Mouse (Mus musculus) heart, embryonic 14.5 days (tissue): ENCODE results near the gene Naaladl2. TPM values are rescaled to one million over a fixed set of nuclear protein-coding genes. Genes with fewer than 3 reads are reported as not detected.

ENCODE experiments used
- ATAC-seq: fragments of 200-750 bp; cut with Nextera tagmentation; 2 replicates; pipeline ENCODE4 v1.8.0; 2017; ENCODE audit warnings: low read depth, moderate TSS enrichment; ENCODE audit not compliant: insufficient number of reproducible peaks, insufficient read depth, low FRiP score
- H3K27ac ChIP-seq, 2 experiments: fragments of 200-500 bp in 1 of 2; fragments of 300-500 bp in 1 of 2; sonication (generic) in 1 of 2; replicated peaks in 1 of 2; 2 replicates each; pipeline ENCODE4 v1.5.1; 2012 to 2014; ENCODE audit warnings: low read depth in 2 of 2, low read length in 2 of 2, control low read depth in 1 of 2, mild to moderate bottlenecking in 1 of 2, mixed read lengths in 1 of 2; ENCODE audit not compliant: control insufficient read depth in 1 of 2, insufficient read depth in 1 of 2
- H3K27me3 ChIP-seq: fragments of 300-500 bp; sonication (generic); 2 replicates; pipeline ENCODE4 v1.6.1; 2014; ENCODE audit warnings: mild to moderate bottlenecking, low read length, control low read depth; ENCODE audit not compliant: control insufficient read depth, insufficient read depth
- H3K36me3 ChIP-seq: fragments of 300-500 bp; sonication (generic); 2 replicates; pipeline ENCODE4 v1.6.1; 2014; ENCODE audit warnings: mild to moderate bottlenecking, control low read depth, low read length, mixed read lengths; ENCODE audit not compliant: control insufficient read depth, insufficient read depth
- H3K4me1 ChIP-seq, 2 experiments: fragments of 200-500 bp in 1 of 2; fragments of 300-500 bp in 1 of 2; sonication (generic) in 1 of 2; 2 replicates each; pipeline ENCODE4 v1.6.1; 2012 to 2014; ENCODE audit warnings: low read length in 2 of 2, control low read depth in 1 of 2, mixed read lengths in 1 of 2; ENCODE audit not compliant: control insufficient read depth in 2 of 2, insufficient read depth in 2 of 2
- H3K4me2 ChIP-seq: fragments of 300-500 bp; sonication (generic); 2 replicates; pipeline ENCODE4 v1.6.1; 2014; ENCODE audit warnings: mild to moderate bottlenecking, low read length
- H3K4me3 ChIP-seq, 2 experiments: fragments of 200-500 bp in 1 of 2; fragments of 300-500 bp in 1 of 2; sonication (generic) in 1 of 2; 2 replicates each; pipeline ENCODE4 v1.5.1; 2012 to 2014; ENCODE audit warnings: low read length in 2 of 2, mild to moderate bottlenecking in 2 of 2, control low read depth in 1 of 2, low read depth in 1 of 2, moderate library complexity in 1 of 2; ENCODE audit not compliant: control insufficient read depth in 1 of 2, insufficient read depth in 1 of 2
- H3K9ac ChIP-seq: fragments of 300-500 bp; sonication (generic); 2 replicates; pipeline ENCODE4 v1.6.1; 2014; ENCODE audit warnings: mild to moderate bottlenecking, low read length
- H3K9me3 ChIP-seq: fragments of 300-500 bp; sonication (generic); 2 replicates; pipeline ENCODE4 v1.6.1; 2016; ENCODE audit warnings: low read length, control low read depth; ENCODE audit not compliant: control insufficient read depth
- WGBS: fragments of 180-500 bp; shearing (Covaris S2); extraction: QIAGEN DNeasy Blood & Tissue Kit; methylation state at CpG from one replicate; pipeline ENCODE4 v1.1.7; 2014; 5-methylcytosine and 5-hydroxymethylcytosine counted together
- polyA plus RNA-seq: library from polyadenylated mRNA; unstranded; fragments of >200 nt; fragmentation: Nextera tagmentation; extraction: Ambion mirVana; gene quantifications from 2 replicates; pipeline ENCODE4 v1.2.1, GENCODE M21; 2014

The Naaladl2 gene
- polyA plus RNA-seq, 1 experiment from 2014 or later: 3.1 TPM

DNA sequence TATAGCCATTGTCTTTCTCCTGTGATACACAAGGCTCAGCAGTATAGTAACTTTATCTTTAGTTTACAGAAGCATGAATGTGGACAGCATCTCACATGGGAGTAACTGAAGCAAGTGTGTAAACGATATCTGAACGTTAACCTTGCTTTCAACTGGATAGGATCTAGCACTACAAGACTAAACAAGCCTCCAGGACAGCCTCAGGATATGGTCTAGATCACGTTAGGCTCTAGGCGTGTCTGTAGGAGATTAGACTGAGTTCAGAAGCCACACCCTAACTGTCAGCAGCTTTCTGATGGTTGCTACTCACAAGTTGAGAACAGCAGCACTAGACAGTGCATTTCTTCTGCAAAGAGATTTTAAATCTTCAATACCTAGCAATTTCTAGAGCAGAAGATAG lies 1216.0 kb downstream of the Naaladl2 start:
- H3K4me3 ChIP-seq: no peak overlapping the region
- 57% methylated on average over 4 of the region's 4 CpGs for WGBS
- no peaks in the 10 kb centered on the region for H3K9me3 ChIP-seq
- H3K27me3 ChIP-seq: no peaks in the 10 kb centered on the region
- H3K9ac ChIP-seq: no peak overlapping the region
- no peak for ATAC-seq
- H3K4me2 ChIP-seq: no peak overlapping the region
- H3K4me1 ChIP-seq: no peaks in the 10 kb centered on the region
- no peaks in the 10 kb centered on the region for H3K36me3 ChIP-seq
- H3K27ac ChIP-seq: no peak overlapping the region

GRCm38 (mm10) chr3:23907682-23908081 lies 1236.4 kb downstream of the Naaladl2 start:
- Histone ChIP-seq H3K9ac (no peak overlapping the region), H3K9me3 (no peaks in the 10 kb centered on the region), H3K4me1 (no peaks in the 10 kb centered on the region), H3K27ac (no peak overlapping the region), H3K27me3 (no peaks in the 10 kb centered on the region), H3K4me3 (no peak overlapping the region), H3K4me2 (no peak overlapping the region), H3K36me3 (no peaks in the 10 kb centered on the region)
- no peak for ATAC-seq
- WGBS: 78% methylated on average over 1 of the region's 1 CpGs

DNA sequence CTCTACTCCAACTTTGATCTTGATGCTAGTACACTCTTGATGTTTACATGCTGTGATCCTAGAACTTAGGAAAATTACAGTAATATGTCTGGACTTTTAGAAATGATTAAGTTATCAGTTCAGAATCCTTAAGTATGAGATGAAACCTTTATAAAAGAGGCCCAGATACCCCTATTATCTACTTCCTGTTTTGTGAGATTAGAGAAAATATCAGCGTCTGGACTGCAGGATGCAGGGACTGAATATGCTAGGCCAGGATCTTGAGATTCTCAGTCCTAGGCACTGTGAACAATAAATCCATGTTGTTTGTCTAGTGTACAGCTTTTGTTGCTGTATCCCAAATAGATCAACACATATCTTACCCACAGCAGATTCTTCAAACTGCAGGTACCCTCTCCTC lies 1278.4 kb downstream of the Naaladl2 start:
- no peaks in the 10 kb centered on the region for H3K27me3 ChIP-seq
- H3K4me3 ChIP-seq: no peak overlapping the region
- no peaks in the 10 kb centered on the region for H3K9me3 ChIP-seq
- no peaks in the 10 kb centered on the region for H3K36me3 ChIP-seq
- no peaks in the 10 kb centered on the region for H3K4me1 ChIP-seq
- no peak overlapping the region for H3K27ac ChIP-seq
- 51% methylated on average over 1 of the region's 1 CpGs for WGBS
- no peak overlapping the region for H3K9ac ChIP-seq
- H3K4me2 ChIP-seq: no peak overlapping the region
- ATAC-seq: no peak

GRCm38 (mm10) chr3:23857275-23857674 lies 1286.8 kb downstream of the Naaladl2 start:
- H3K27ac ChIP-seq: no peak overlapping the region
- no peak for ATAC-seq
- H3K27me3 ChIP-seq: no peaks in the 10 kb centered on the region
- H3K4me3 ChIP-seq: no peak overlapping the region
- no peak overlapping the region for H3K9ac ChIP-seq
- H3K9me3 ChIP-seq: no peaks in the 10 kb centered on the region
- no peak overlapping the region for H3K4me2 ChIP-seq
- 48% methylated on average over 1 of the region's 1 CpGs for WGBS
- no peaks in the 10 kb centered on the region for H3K4me1 ChIP-seq
- no peaks in the 10 kb centered on the region for H3K36me3 ChIP-seq

- Histone ChIP-seq H3K9me3 (no peaks in the 10 kb centered on the region), H3K9ac (no peak overlapping the region), H3K4me1 (no peaks in the 10 kb centered on the region), H3K36me3 (no peaks in the 10 kb centered on the region), H3K4me3 (no peak overlapping the region), H3K27me3 (no peaks in the 10 kb centered on the region), H3K4me2 (no peak overlapping the region), H3K27ac (no peak overlapping the region)
- no peak for ATAC-seq
Observed at GRCm38 (mm10) chr3:23817585-23817984, 1326.5 kb downstream of the Naaladl2 start.

DNA sequence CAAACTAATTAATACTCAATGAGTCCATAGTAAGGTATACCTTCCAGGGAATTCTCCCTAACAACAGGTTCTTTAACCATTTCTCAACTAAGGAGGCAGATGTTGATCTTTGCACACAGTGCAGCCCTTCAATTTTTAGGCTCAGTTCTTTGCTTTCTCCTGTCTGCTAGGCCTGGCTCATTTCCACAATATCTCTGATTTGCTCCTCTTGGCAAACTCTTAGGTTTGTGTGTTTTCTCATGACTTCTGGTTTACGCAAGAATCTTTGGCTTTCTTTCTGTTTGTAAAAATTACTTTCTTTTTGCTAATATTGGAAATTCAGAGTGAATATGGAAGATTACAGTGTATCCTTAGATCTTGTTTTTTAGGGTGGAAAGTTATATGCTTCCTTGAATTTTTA lies 1385.3 kb downstream of the Naaladl2 start:
- no peak for ATAC-seq

More for the DNA sequence above, 1385.3 kb downstream of the Naaladl2 start:
- Histone ChIP-seq H3K9me3 (no peaks in the 10 kb centered on the region), H3K27me3 (no peaks in the 10 kb centered on the region), H3K27ac (no peak overlapping the region), H3K4me3 (no peak overlapping the region), H3K4me2 (no peak overlapping the region), H3K4me1 (no peaks in the 10 kb centered on the region), H3K9ac (no peak overlapping the region), H3K36me3 (no peaks in the 10 kb centered on the region)
- 75% methylated on average over 1 of the region's 1 CpGs for WGBS
